In genomic region chr13:98587639-98588038, GRCm38 (mm10) we compare ENCODE assay signal across 10 mouse cellular contexts. TPM values are rescaled to one million over a fixed set of nuclear protein-coding genes. Genes with fewer than 3 reads are reported as not detected.
A peak's percentile ranks its signal among the peaks of the same experiment; 100 is the strongest.
DNase-seq lines count a peak whose midpoint lies in the region; ATAC-seq and TF ChIP-seq lines count a peak whose summit lies in the region.
"Had no signal": no experiment of that assay in that cellular context is flagged by ENCODE, and none has a peak within 500 bp of the region (broad histone marks: within the 10 kb centered on the region; RNA-seq: fewer than 3 reads in every experiment).

No protein-coding gene starts in this region.

- H3K4me1 ChIP-seq in heart, embryonic 14.5 days (ENCODE audit: control insufficient read depth in 2 of 2, insufficient read depth in 2 of 2, low read length in 2 of 2) = peaks cover 15 to 19% of the 10 kb centered on the region in 2 experiments; a peak in 3 of 4 replicates
- no peaks in the 10 kb centered on the region for H3K4me1 ChIP-seq in hindbrain, postnatal 0 days (ENCODE audit: insufficient read depth, low read length)
- peaks cover 13% of the 10 kb centered on the region; the same call in 1 of the 2 replicates for H3K4me1 ChIP-seq in midbrain, embryonic 14.5 days (ENCODE audit: control insufficient read depth, insufficient read depth, low read length)

- peak overlapping the region; percentile 28 for H3K4me2 ChIP-seq in heart, embryonic 14.5 days (ENCODE audit: low read length)
- H3K4me2 ChIP-seq in hindbrain, postnatal 0 days (ENCODE audit: low read depth, low read length) = peak overlapping the region; percentile 27; the same call in 1 of the 2 replicates
- H3K4me2 ChIP-seq in midbrain, embryonic 14.5 days (ENCODE audit: low read length) = 0 out of 2 replicates have a peak overlapping the region, but pooled peaks have one; percentile 1

- no peak for DNase-seq in heart, postnatal 25 days (ENCODE audit: low spot score)
- DNase-seq in ZHBTc4 (ENCODE audit: low read depth, low spot score) = peak; percentile 38
- peak; percentile 58 for DNase-seq in hindbrain, postnatal 0 days (ENCODE audit: low spot score)
- peak; percentile 73 for DNase-seq in midbrain, embryonic 14.5 days
- no peak for DNase-seq in cerebellum, postnatal 36 days
- no peak for DNase-seq in adrenal gland, postnatal 10 days
- DNase-seq in gastrocnemius, adult 8-10 months (ENCODE audit: low spot score in 2 of 2) = no peak

- H3K9ac ChIP-seq in heart, embryonic 14.5 days (ENCODE audit: low read length) = no peak overlapping the region
- H3K9ac ChIP-seq in hindbrain, postnatal 0 days (replicated peaks; ENCODE audit: low read length) = no peak overlapping the region
- H3K9ac ChIP-seq in midbrain, embryonic 14.5 days (replicated peaks; ENCODE audit: low read length) = no peak overlapping the region

- H3K27ac ChIP-seq in heart, embryonic 14.5 days (replicated peaks in 1 of 2; ENCODE audit: control insufficient read depth in 1 of 2, insufficient read depth in 1 of 2, low read depth in 2 of 2, low read length in 2 of 2) = no peak overlapping the region
- H3K27ac ChIP-seq in hindbrain, postnatal 0 days = no peak overlapping the region
- H3K27ac ChIP-seq in midbrain, embryonic 14.5 days (replicated peaks; ENCODE audit: low read depth, low read length) = no peak overlapping the region
- H3K27ac ChIP-seq: macrophage had no signal

- H3K36me3 ChIP-seq in heart, embryonic 14.5 days (ENCODE audit: control insufficient read depth, insufficient read depth, low read length) = no peaks in the 10 kb centered on the region
- no peaks in the 10 kb centered on the region for H3K36me3 ChIP-seq in hindbrain, postnatal 0 days (ENCODE audit: insufficient read depth, low read length)
- H3K36me3 ChIP-seq in midbrain, embryonic 14.5 days (ENCODE audit: control insufficient read depth, insufficient read depth, low read length) = no peaks in the 10 kb centered on the region

- 2% methylated on average over 14 of the region's 14 CpGs for WGBS in heart, embryonic 14.5 days
- 2% methylated on average over 14 of the region's 14 CpGs for WGBS in hindbrain, postnatal 0 days
- 0% methylated on average over 14 of the region's 14 CpGs for WGBS in midbrain, embryonic 14.5 days

- no peaks in the 10 kb centered on the region for H3K9me3 ChIP-seq in heart, embryonic 14.5 days (ENCODE audit: control insufficient read depth, low read length)
- H3K9me3 ChIP-seq in hindbrain, postnatal 0 days (ENCODE audit: low read length) = no peaks in the 10 kb centered on the region
- no peaks in the 10 kb centered on the region for H3K9me3 ChIP-seq in midbrain, embryonic 14.5 days (ENCODE audit: control insufficient read depth, low read length)

- intact Hi-C loops in heart, postnatal 25 days (cut with DNase I) = loop anchor here (10.0 kb wide), 1 partner anchor 553 kb away; no protein-coding TSS in a partner anchor

- ATAC-seq in heart, embryonic 14.5 days (ENCODE audit: insufficient number of reproducible peaks, insufficient read depth, low FRiP score, low read depth) = no peak
- peak; percentile 50; the same call in 1 of the 2 replicates for ATAC-seq in hindbrain, postnatal 0 days
- ATAC-seq in midbrain, embryonic 14.5 days (ENCODE audit: low FRiP score, low TSS enrichment) = no peak; the same call in 1 of the 2 replicates

- TF ChIP-seq CTCF in hindbrain, postnatal 0 days (IDR thresholded peaks at IDR 0.05; ENCODE audit: low read depth) = peak; percentile 54

- H3K4me3 ChIP-seq in heart, embryonic 14.5 days (ENCODE audit: control insufficient read depth in 1 of 2, insufficient read depth in 1 of 2, low read depth in 1 of 2, low read length in 2 of 2) = no peak overlapping the region
- no peak overlapping the region for H3K4me3 ChIP-seq in hindbrain, postnatal 0 days (ENCODE audit: low read length)
- no peak overlapping the region for H3K4me3 ChIP-seq in midbrain, embryonic 14.5 days (replicated peaks; ENCODE audit: low read depth, low read length)

- peaks cover 49% of the 10 kb centered on the region for H3K27me3 ChIP-seq in heart, embryonic 14.5 days (ENCODE audit: control insufficient read depth, insufficient read depth, low read length)
- peaks cover 27% of the 10 kb centered on the region for H3K27me3 ChIP-seq in hindbrain, postnatal 0 days (ENCODE audit: insufficient read depth, low read length)
- peaks cover 64% of the 10 kb centered on the region for H3K27me3 ChIP-seq in midbrain, embryonic 14.5 days (ENCODE audit: control insufficient read depth, insufficient read depth, low read length)

RNA-seq across cellular contexts. Expression of gene Tmem174, which starts 49.6 kb away (rescaled TPM):
- not detected in 2 replicates for polyA plus RNA-seq in heart, embryonic 14.5 days (2014; fragmentation: Nextera tagmentation; extraction: Ambion mirVana)
- not detected for total RNA-seq in heart, postnatal 25 days (2021)
- not detected in 2 replicates for total RNA-seq in hindbrain, postnatal 0 days (2014; rRNA removed)
- polyA plus RNA-seq in hindbrain, postnatal 0 days (2015; fragmentation: Nextera tagmentation; extraction: Ambion mirVana) = 0.10 TPM in 1 of 2 replicates, not detected in the other
- polyA plus RNA-seq in midbrain, embryonic 14.5 days (2014; fragmentation: Nextera tagmentation; extraction: Ambion mirVana) = not detected in 2 replicates
- total RNA-seq in adrenal gland, postnatal 10 days (2021) = not detected
- total RNA-seq in gastrocnemius, adult 8-10 months (2022) = not detected
- total RNA-seq: ES-E14 had no signal
- polyA plus RNA-seq: macrophage had no signal

Comparison
In these comparisons a context has a peak if more than half of its experiments do, and no peak if none do; other contexts are left out.
1. DNase-seq: peak in ZHBTc4 (single experiment), hindbrain, postnatal 0 days (single experiment) and midbrain, embryonic 14.5 days (single experiment); none in heart, postnatal 25 days (single experiment), cerebellum, postnatal 36 days (0 of 2), adrenal gland, postnatal 10 days (single experiment) and gastrocnemius, adult 8-10 months (0 of 2).
2. Peak in every context shown above with its lines, with median percentiles within 50 percentile points of each other: H3K4me2 ChIP-seq.